Comparison of ENCODE assay signal across 8 mouse cellular contexts in genomic region chr17:22417510-22417909, GRCm38 (mm10). TPM values are rescaled to one million over a fixed set of nuclear protein-coding genes. Genes with fewer than 3 reads are reported as not detected.
A peak's percentile ranks its signal among the peaks of the same experiment; 100 is the strongest.
DNase-seq lines count a peak whose midpoint lies in the region; ATAC-seq lines count a peak whose summit lies in the region.

No protein-coding gene starts in this region.

- ATAC-seq in intestine, embryonic 14.5 days (replicated peaks; ENCODE audit: low FRiP score, low TSS enrichment, low read depth), result no peak
- ATAC-seq in midbrain, embryonic 15.5 days (replicated peaks), result peak; percentile 70; the same call in 1 of the 2 replicates

- 0% methylated on average over 3 of the region's 3 CpGs for WGBS in intestine, embryonic 14.5 days
- WGBS in midbrain, embryonic 15.5 days, result 2% methylated on average over 3 of the region's 3 CpGs

- no peak overlapping the region for H3K9ac ChIP-seq in intestine, embryonic 14.5 days (ENCODE audit: low read length)
- H3K9ac ChIP-seq in midbrain, embryonic 15.5 days, result no peak overlapping the region

- H3K4me2 ChIP-seq in intestine, embryonic 14.5 days (ENCODE audit: low read length), result no peak overlapping the region
- no peak overlapping the region for H3K4me2 ChIP-seq in midbrain, embryonic 15.5 days

- H3K27ac ChIP-seq in intestine, embryonic 14.5 days (ENCODE audit: low read depth), result no peak overlapping the region
- H3K27ac ChIP-seq in midbrain, embryonic 15.5 days, result no peak overlapping the region

- no peaks in the 10 kb centered on the region for H3K27me3 ChIP-seq in intestine, embryonic 14.5 days (replicated peaks; ENCODE audit: control insufficient read depth, insufficient read depth, low read length)
- H3K27me3 ChIP-seq in midbrain, embryonic 15.5 days (replicated peaks), result no peaks in the 10 kb centered on the region

- H3K4me1 ChIP-seq in intestine, embryonic 14.5 days (replicated peaks; ENCODE audit: control insufficient read depth, insufficient read depth, low read length), result no peaks in the 10 kb centered on the region
- no peaks in the 10 kb centered on the region for H3K4me1 ChIP-seq in midbrain, embryonic 15.5 days

- H3K36me3 ChIP-seq in intestine, embryonic 14.5 days (ENCODE audit: control insufficient read depth, insufficient read depth, low read length), result no peaks in the 10 kb centered on the region
- no peaks in the 10 kb centered on the region for H3K36me3 ChIP-seq in midbrain, embryonic 15.5 days (replicated peaks)

- intact Hi-C loops in left cerebral cortex, postnatal 4 days (cut with DNase I), result loop anchor here (10.0 kb wide), 1 partner anchor 333 kb away; no protein-coding TSS in a partner anchor

- peak; percentile 81 for DNase-seq in testis, postnatal 10 days (ENCODE audit: low spot score)
- DNase-seq in testis, postnatal 14 days (ENCODE audit: low spot score), result no peak
- DNase-seq in cerebellum, adult 8-10 months, result peak; percentile 52
- DNase-seq in frontal cortex, postnatal 36 days (ENCODE audit: low spot score in 2 of 2), result peak; percentile 16 to 55
- DNase-seq in intestine, embryonic 14.5 days (ENCODE audit: low spot score), result peak; percentile 84
- DNase-seq in left cerebral cortex, postnatal 4 days, result peak; percentile 65
- peak; percentile 39 to 76 for DNase-seq in spleen, postnatal 4 days (ENCODE audit: low spot score in 2 of 2)

- no peak overlapping the region for H3K4me3 ChIP-seq in intestine, embryonic 14.5 days (ENCODE audit: low read depth, low read length)
- H3K4me3 ChIP-seq in midbrain, embryonic 15.5 days, result no peak overlapping the region

- H3K9me3 ChIP-seq in intestine, embryonic 14.5 days (ENCODE audit: control insufficient read depth, low read length), result no peaks in the 10 kb centered on the region
- no peaks in the 10 kb centered on the region for H3K9me3 ChIP-seq in midbrain, embryonic 15.5 days

RNA-seq across cellular contexts. Expression of gene Zfp946, which starts 6.5 kb away (rescaled TPM):
- polyA plus RNA-seq in intestine, embryonic 14.5 days (2014; fragmentation: Nextera tagmentation; extraction: Ambion mirVana), result 15.2 and 17.8 TPM in 2 replicates
- total RNA-seq in left cerebral cortex, postnatal 4 days (2021), result 10 to 100 TPM; 26.3 to 26.7 TPM
- 32.0 and 35.2 TPM in 2 replicates for polyA plus RNA-seq in midbrain, embryonic 15.5 days (2015; fragmentation: Nextera tagmentation; extraction: Ambion mirVana)

RNA-seq across cellular contexts. Expression of gene Zfp758, which starts 56.3 kb away (rescaled TPM):
- 7.7 and 9.2 TPM in 2 replicates for polyA plus RNA-seq in intestine, embryonic 14.5 days (2014; fragmentation: Nextera tagmentation; extraction: Ambion mirVana)
- 10 to 100 TPM in 1 of 2 experiments, 1 to 10 TPM in 1; 8.3 to 10.9 TPM for total RNA-seq in left cerebral cortex, postnatal 4 days (2021)
- polyA plus RNA-seq in midbrain, embryonic 15.5 days (2015; fragmentation: Nextera tagmentation; extraction: Ambion mirVana), result 9.7 and 10.9 TPM in 2 replicates

RNA-seq across cellular contexts. Expression of gene Zfp944, which starts 56.3 kb away (rescaled TPM):
- polyA plus RNA-seq in intestine, embryonic 14.5 days (2014; fragmentation: Nextera tagmentation; extraction: Ambion mirVana), result 12.5 and 14.1 TPM in 2 replicates
- 10 to 100 TPM; 10.1 to 12.5 TPM for total RNA-seq in left cerebral cortex, postnatal 4 days (2021)
- 12.2 and 12.6 TPM in 2 replicates for polyA plus RNA-seq in midbrain, embryonic 15.5 days (2015; fragmentation: Nextera tagmentation; extraction: Ambion mirVana)
